Mouse (Mus musculus) neural tube, embryonic 13.5 days (tissue): ENCODE results near the gene Glp1r. TPM values are rescaled to one million over a fixed set of nuclear protein-coding genes. Genes with fewer than 3 reads are reported as not detected.

ENCODE experiments used
- ATAC-seq: fragments of 200-750 bp; cut with Nextera tagmentation; 2 replicates; pipeline ENCODE4 v1.8.0; 2017; ENCODE audit warnings: low read depth, mild to moderate bottlenecking, moderate TSS enrichment, moderate library complexity
- H3K27ac ChIP-seq: fragments of 300-500 bp; sonication (generic); replicated peaks from 2 replicates; pipeline ENCODE4 v1.5.1; 2015; ENCODE audit warnings: moderate library complexity, mild to moderate bottlenecking, inconsistent platforms
- H3K27me3 ChIP-seq: fragments of 300-500 bp; sonication (generic); 2 replicates; pipeline ENCODE4 v1.6.1; 2015; ENCODE audit warnings: mild to moderate bottlenecking, inconsistent platforms
- H3K36me3 ChIP-seq: fragments of 300-500 bp; sonication (generic); 2 replicates; pipeline ENCODE4 v1.6.1; 2015; ENCODE audit warnings: mild to moderate bottlenecking, inconsistent platforms
- H3K4me1 ChIP-seq: fragments of 300-500 bp; sonication (generic); replicated peaks from 2 replicates; pipeline ENCODE4 v1.6.1; 2015; ENCODE audit warnings: inconsistent platforms
- H3K4me2 ChIP-seq: fragments of 300-500 bp; sonication (generic); 2 replicates; pipeline ENCODE4 v1.6.1; 2015; ENCODE audit warnings: inconsistent platforms, mild to moderate bottlenecking, moderate library complexity
- H3K4me3 ChIP-seq: fragments of 300-500 bp; sonication (generic); 2 replicates; pipeline ENCODE4 v1.5.1; 2015; ENCODE audit warnings: mild to moderate bottlenecking, inconsistent platforms
- H3K9ac ChIP-seq: fragments of 300-500 bp; sonication (generic); 2 replicates; pipeline ENCODE4 v1.6.1; 2015; ENCODE audit warnings: moderate library complexity, mild to moderate bottlenecking, inconsistent platforms
- H3K9me3 ChIP-seq: fragments of 300-500 bp; sonication (generic); 2 replicates; pipeline ENCODE4 v1.6.1; 2016; ENCODE audit warnings: inconsistent platforms
- WGBS: fragments of 180-500 bp; shearing (Covaris S2); methylation state at CpG from one replicate; pipeline ENCODE4 v1.1.7; 2015; 5-methylcytosine and 5-hydroxymethylcytosine counted together
- polyA plus RNA-seq: library from polyadenylated mRNA; unstranded; fragments of >200 nt; fragmentation: Nextera tagmentation; extraction: Ambion mirVana; gene quantifications from 2 replicates; pipeline ENCODE4 v1.2.1, GENCODE M21; 2015

Gene Glp1r
- polyA plus RNA-seq = 0.43 and 0.53 TPM in 2 replicates

GRCm38 (mm10) chr17:30901627-30902026, at the start of gene Glp1r:
TSS of gene Glp1r (plus strand) at chr17:30901817.
- no peaks in the 10 kb centered on the region for H3K9me3 ChIP-seq
- H3K4me2 ChIP-seq = peak within 1 kb of the TSS; percentile 87
- peak within 1 kb of the TSS; percentile 64 for H3K9ac ChIP-seq
- WGBS = under 1% methylated on average over 37 of the region's 37 CpGs
- ATAC-seq = no peak
- H3K4me1 ChIP-seq = peaks cover 9% of the 10 kb centered on the region
- no peak within 1 kb of the TSS for H3K27ac ChIP-seq
- H3K27me3 ChIP-seq = peaks cover 43% of the 10 kb centered on the region
- H3K4me3 ChIP-seq = peak within 1 kb of the TSS; percentile 44
- H3K36me3 ChIP-seq = no peaks in the 10 kb centered on the region

DNA sequence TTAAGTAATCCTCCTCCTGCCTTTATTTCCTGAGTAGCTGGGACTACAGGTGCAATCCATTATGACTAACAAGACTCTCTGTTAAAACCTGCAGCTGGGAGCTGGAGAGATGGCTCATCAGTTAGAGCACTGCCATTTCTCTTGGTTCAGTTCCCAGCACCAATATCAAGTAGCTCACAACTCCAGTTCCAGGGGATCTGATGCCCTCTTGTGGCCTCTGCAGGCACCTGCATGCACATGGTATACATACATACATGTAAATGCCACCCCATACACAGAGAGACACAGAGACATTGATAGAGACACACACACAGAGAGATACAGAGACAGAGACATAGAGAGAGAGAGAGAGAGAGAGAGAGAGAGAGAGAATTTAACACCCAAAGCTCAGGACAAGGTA, 49.3 kb upstream of the Glp1r start:
- Histone ChIP-seq H3K9ac (no peak overlapping the region), H3K27ac (no peak overlapping the region), H3K4me1 (no peaks in the 10 kb centered on the region), H3K4me3 (no peak overlapping the region), H3K36me3 (no peaks in the 10 kb centered on the region), H3K9me3 (no peaks in the 10 kb centered on the region), H3K27me3 (no peaks in the 10 kb centered on the region), H3K4me2 (no peak overlapping the region)
- ATAC-seq = no peak

DNA sequence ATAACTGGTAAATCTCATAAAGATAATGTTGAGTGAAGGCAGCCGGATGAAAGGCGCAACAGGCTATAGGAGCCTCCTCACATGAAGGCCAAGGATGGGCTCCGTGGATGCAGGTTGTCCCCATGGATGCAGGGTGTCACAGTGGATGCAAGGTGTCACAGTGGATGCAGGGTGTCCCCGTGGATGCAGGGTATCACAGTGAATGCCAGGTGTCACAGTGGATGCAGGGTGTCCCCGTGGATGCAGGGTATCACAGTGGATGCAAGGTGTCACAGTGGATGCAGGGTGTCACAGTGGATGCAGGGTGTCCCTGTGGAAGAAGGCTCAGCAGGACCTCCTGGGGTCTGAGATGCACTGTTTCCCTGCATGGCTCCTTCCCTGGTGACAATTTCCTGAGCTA, 44.3 kb upstream of the Glp1r start:
- 81% methylated on average over 5 of the region's 5 CpGs for WGBS

GRCm38 (mm10) chr17:30858586-30859259, 42.9 kb upstream of the Glp1r start:
- peaks cover 15% of the 10 kb centered on the region for H3K4me1 ChIP-seq
- no peaks in the 10 kb centered on the region for H3K9me3 ChIP-seq
- no peaks in the 10 kb centered on the region for H3K27me3 ChIP-seq
- no peak overlapping the region for H3K4me2 ChIP-seq
- ATAC-seq = no peak
- H3K27ac ChIP-seq = no peak overlapping the region
- no peak overlapping the region for H3K9ac ChIP-seq
- no peaks in the 10 kb centered on the region for H3K36me3 ChIP-seq
- WGBS = 72% methylated on average over 11 of the region's 11 CpGs
- H3K4me3 ChIP-seq = no peak overlapping the region

More for the DNA sequence above, 44.3 kb upstream of the Glp1r start:
- Histone ChIP-seq H3K4me1 (peaks cover 15% of the 10 kb centered on the region), H3K4me2 (no peak overlapping the region), H3K27ac (no peak overlapping the region), H3K9ac (no peak overlapping the region), H3K9me3 (no peaks in the 10 kb centered on the region), H3K4me3 (no peak overlapping the region), H3K36me3 (no peaks in the 10 kb centered on the region), H3K27me3 (no peaks in the 10 kb centered on the region)
- ATAC-seq = no peak

GRCm38 (mm10) chr17:30859989-30860585, 41.5 kb upstream of the Glp1r start:
- Histone ChIP-seq H3K36me3 (no peaks in the 10 kb centered on the region), H3K4me2 (no peak overlapping the region), H3K27ac (peak overlapping the region; percentile 64; the same call in 1 of the 2 replicates), H3K9ac (no peak overlapping the region), H3K27me3 (no peaks in the 10 kb centered on the region), H3K4me3 (no peak overlapping the region), H3K9me3 (no peaks in the 10 kb centered on the region), H3K4me1 (peaks cover 23% of the 10 kb centered on the region)
- 20% methylated on average over 10 of the region's 10 CpGs for WGBS
- ATAC-seq = peak; percentile 54

DNA sequence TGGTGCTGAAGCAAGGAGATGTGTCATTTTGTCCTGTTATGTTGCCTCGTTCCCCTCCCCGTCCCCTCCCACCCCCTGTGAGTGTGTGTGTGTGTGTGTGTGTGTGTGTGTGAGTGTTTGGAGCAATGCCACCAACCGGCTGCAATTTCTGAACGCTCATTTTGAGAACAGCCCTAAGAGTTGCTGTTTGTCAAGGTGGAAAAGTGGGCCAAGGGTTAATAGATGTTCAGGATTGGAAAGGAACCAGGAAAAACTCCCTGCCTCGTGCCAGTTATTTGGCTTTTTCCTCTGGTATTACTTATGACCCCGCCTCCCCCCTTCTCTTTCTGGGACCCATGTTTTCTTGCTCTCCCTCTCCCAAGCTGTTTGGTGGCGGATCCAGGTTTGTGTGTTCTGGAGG, 41.0 kb upstream of the Glp1r start:
- ATAC-seq = no peak
- WGBS = 46% methylated on average over 7 of the region's 7 CpGs
- Histone ChIP-seq H3K9ac (no peak overlapping the region), H3K9me3 (no peaks in the 10 kb centered on the region), H3K27me3 (no peaks in the 10 kb centered on the region), H3K4me3 (no peak overlapping the region), H3K27ac (no peak overlapping the region), H3K4me1 (peaks cover 23% of the 10 kb centered on the region), H3K36me3 (no peaks in the 10 kb centered on the region), H3K4me2 (no peak overlapping the region)

DNA sequence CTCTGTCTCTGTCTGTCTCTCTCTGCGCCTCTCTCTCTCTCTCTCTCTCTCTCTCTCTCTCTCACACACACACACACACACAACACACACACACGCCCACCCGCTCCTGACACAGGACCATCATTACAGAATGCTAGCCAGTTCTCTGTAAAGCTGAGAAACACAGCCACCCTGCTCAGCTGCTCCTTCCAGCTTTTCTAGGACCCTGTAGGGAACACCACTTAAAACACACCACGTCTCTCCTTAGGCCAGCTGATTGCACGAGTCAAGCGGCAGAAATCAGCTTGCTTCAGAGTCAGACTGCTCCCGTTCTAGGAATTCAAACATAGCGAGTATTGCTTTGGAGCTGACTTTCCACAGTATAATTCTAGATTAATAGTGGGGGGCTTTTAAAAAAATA, 35.3 kb upstream of the Glp1r start:
- Histone ChIP-seq H3K9ac (no peak overlapping the region), H3K36me3 (no peaks in the 10 kb centered on the region), H3K4me3 (no peak overlapping the region), H3K4me1 (peaks cover 7% of the 10 kb centered on the region), H3K9me3 (no peaks in the 10 kb centered on the region), H3K27me3 (no peaks in the 10 kb centered on the region), H3K27ac (no peak overlapping the region), H3K4me2 (no peak overlapping the region)
- 64% methylated on average over 8 of the region's 8 CpGs for WGBS
- no peak for ATAC-seq

DNA sequence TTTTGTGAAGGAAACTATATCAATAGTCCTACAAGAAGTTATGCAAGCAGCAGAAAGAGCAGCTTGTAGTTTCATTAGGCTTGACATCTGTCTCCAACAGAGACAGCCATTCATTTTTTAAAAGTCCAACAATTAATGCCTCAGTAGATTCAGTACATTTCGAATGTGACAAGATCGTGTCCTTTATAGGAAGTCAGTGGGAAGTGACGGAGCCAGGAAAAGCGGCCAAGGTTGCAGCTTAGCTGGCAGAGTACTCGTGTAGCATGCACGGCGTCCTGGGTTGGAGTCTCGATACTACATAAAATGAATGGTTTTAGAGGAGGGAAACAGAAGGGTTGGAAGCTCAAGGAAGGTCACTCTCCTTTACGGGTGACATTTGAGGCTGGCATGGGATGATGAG, 34.7 kb upstream of the Glp1r start:
- 85% methylated on average over 9 of the region's 9 CpGs for WGBS
- Histone ChIP-seq H3K27me3 (no peaks in the 10 kb centered on the region), H3K4me1 (peaks cover 7% of the 10 kb centered on the region), H3K9me3 (no peaks in the 10 kb centered on the region), H3K4me2 (no peak overlapping the region), H3K36me3 (no peaks in the 10 kb centered on the region), H3K4me3 (no peak overlapping the region), H3K9ac (no peak overlapping the region), H3K27ac (no peak overlapping the region)
- no peak for ATAC-seq

DNA sequence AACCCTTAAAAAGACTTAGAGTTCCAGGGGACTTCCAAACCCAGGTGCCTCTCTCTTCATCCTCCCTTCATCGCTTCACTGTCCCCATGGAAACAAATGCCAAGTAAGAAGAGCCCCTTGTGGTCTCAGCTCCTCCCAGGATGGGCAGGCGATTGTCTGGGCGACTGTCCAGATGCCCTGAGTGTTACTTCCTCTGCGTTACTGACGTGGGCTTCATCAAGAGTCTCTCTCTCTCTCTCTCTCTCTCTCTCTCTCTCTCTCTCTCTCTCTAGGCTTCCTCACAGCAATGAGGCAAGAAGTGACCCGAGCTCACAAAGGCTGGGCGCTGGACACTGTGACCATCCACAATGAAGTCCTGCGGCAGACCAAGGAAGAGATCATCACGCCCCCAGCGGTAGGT, 30.6 kb upstream of the Glp1r start:
- ATAC-seq = no peak
- Histone ChIP-seq H3K4me2 (no peak overlapping the region), H3K36me3 (no peaks in the 10 kb centered on the region), H3K9me3 (no peaks in the 10 kb centered on the region), H3K4me3 (no peak overlapping the region), H3K27me3 (no peaks in the 10 kb centered on the region), H3K27ac (no peak overlapping the region), H3K9ac (no peak overlapping the region), H3K4me1 (no peaks in the 10 kb centered on the region)
- 25% methylated on average over 10 of the region's 10 CpGs for WGBS

- Histone ChIP-seq H3K27me3 (no peaks in the 10 kb centered on the region), H3K4me1 (no peaks in the 10 kb centered on the region), H3K4me3 (no peak overlapping the region), H3K9ac (no peak overlapping the region), H3K9me3 (no peaks in the 10 kb centered on the region), H3K4me2 (no peak overlapping the region), H3K36me3 (no peaks in the 10 kb centered on the region), H3K27ac (no peak overlapping the region)
- 64% methylated on average over 15 of the region's 15 CpGs for WGBS
- no peak for ATAC-seq
Observed at GRCm38 (mm10) chr17:30874276-30874675, 27.3 kb upstream of the Glp1r start.

DNA sequence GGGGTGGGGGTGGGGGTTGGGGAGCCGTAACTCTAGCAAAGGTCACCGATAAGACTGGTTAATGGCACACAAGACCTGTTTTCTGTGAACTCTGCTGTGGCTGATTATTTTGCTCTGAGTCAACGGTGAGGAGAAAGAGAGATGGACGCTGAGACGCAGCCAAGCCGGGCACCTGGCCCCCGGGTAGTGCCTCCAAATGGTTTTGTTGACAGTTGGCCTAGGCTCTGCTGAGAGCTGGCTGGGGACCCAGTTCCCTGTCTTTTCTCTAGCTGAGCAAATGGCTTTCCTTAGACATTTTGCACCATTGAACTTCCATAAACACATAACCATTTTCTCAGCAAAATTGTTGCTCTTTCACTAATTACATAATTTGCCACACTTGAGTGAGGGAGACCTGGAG, 24.2 kb upstream of the Glp1r start:
- Histone ChIP-seq H3K4me2 (no peak overlapping the region), H3K4me3 (no peak overlapping the region), H3K4me1 (peaks cover 9% of the 10 kb centered on the region), H3K36me3 (no peaks in the 10 kb centered on the region), H3K9ac (no peak overlapping the region), H3K27ac (no peak overlapping the region), H3K27me3 (no peaks in the 10 kb centered on the region), H3K9me3 (no peaks in the 10 kb centered on the region)
- 87% methylated on average over 7 of the region's 7 CpGs for WGBS
- no peak for ATAC-seq

- H3K4me2 ChIP-seq = no peak overlapping the region
- no peaks in the 10 kb centered on the region for H3K36me3 ChIP-seq
- no peaks in the 10 kb centered on the region for H3K9me3 ChIP-seq
- no peak overlapping the region for H3K4me3 ChIP-seq
- WGBS = 22% methylated on average over 6 of the region's 6 CpGs
- H3K27ac ChIP-seq = no peak overlapping the region
- ATAC-seq = no peak
- H3K27me3 ChIP-seq = no peaks in the 10 kb centered on the region
- peaks cover 16% of the 10 kb centered on the region for H3K4me1 ChIP-seq
- no peak overlapping the region for H3K9ac ChIP-seq
Observed at GRCm38 (mm10) chr17:30878626-30879025, 23.0 kb upstream of the Glp1r start.

GRCm38 (mm10) chr17:30880391-30880790, 21.2 kb upstream of the Glp1r start:
- H3K9me3 ChIP-seq = no peaks in the 10 kb centered on the region
- H3K4me1 ChIP-seq = peaks cover 16% of the 10 kb centered on the region
- H3K36me3 ChIP-seq = no peaks in the 10 kb centered on the region
- H3K4me3 ChIP-seq = no peak overlapping the region
- WGBS = 83% methylated on average over 3 of the region's 3 CpGs
- no peak overlapping the region for H3K9ac ChIP-seq
- H3K27me3 ChIP-seq = no peaks in the 10 kb centered on the region
- H3K27ac ChIP-seq = no peak overlapping the region
- H3K4me2 ChIP-seq = no peak overlapping the region
- no peak for ATAC-seq
